Comparison of ENCODE assay signal across 8 mouse cellular contexts in genomic region chr17:45591701-45592605, GRCm38 (mm10). TPM values are rescaled to one million over a fixed set of nuclear protein-coding genes. Genes with fewer than 3 reads are reported as not detected.
DNase-seq lines count a peak whose midpoint lies in the region; ATAC-seq and TF ChIP-seq lines count a peak whose summit lies in the region.

No protein-coding gene starts in this region.

- peaks cover 73% of the 10 kb centered on the region for H3K36me3 ChIP-seq in erythroblast, embryonic 14.5 days (ENCODE audit: control insufficient read depth)
- peaks cover 61% of the 10 kb centered on the region for H3K36me3 ChIP-seq in G1E (replicated peaks)
- H3K36me3 ChIP-seq in forebrain, postnatal 0 days (ENCODE audit: insufficient read depth): peaks cover 13% of the 10 kb centered on the region
- H3K36me3 ChIP-seq in hindbrain, embryonic 11.5 days (ENCODE audit: control insufficient read depth, insufficient read depth, low read length): no peaks in the 10 kb centered on the region
- peaks cover 29% of the 10 kb centered on the region for H3K36me3 ChIP-seq in limb, embryonic 15.5 days

- DNase-seq in G1E (ENCODE audit: low spot score): no peak
- DNase-seq in forebrain, postnatal 0 days: no peak
- no peak for DNase-seq in hindbrain, embryonic 11.5 days (ENCODE audit: low spot score)
- DNase-seq in urinary bladder, adult 18-20 months (ENCODE audit: low spot score in 2 of 2): no peak
- DNase-seq in ovary, postnatal 36 days (ENCODE audit: low spot score): no peak

- no peak for TF ChIP-seq CTCF in G1E (IDR thresholded peaks at IDR 0.05; ENCODE audit: low read depth, low read length)
- no peak for TF ChIP-seq CTCF in forebrain, postnatal 0 days (IDR thresholded peaks at IDR 0.05; ENCODE audit: low read depth)

- H3K4me1 ChIP-seq in erythroblast, embryonic 14.5 days (ENCODE audit: control insufficient read depth): peaks cover 87% of the 10 kb centered on the region
- H3K4me1 ChIP-seq in G1E (ENCODE audit: insufficient read depth, low read depth, low read length): peaks cover 81% of the 10 kb centered on the region
- H3K4me1 ChIP-seq in forebrain, postnatal 0 days (ENCODE audit: insufficient read depth): peaks cover 28% of the 10 kb centered on the region
- H3K4me1 ChIP-seq in hindbrain, embryonic 11.5 days (replicated peaks; ENCODE audit: control insufficient read depth, insufficient read depth, low read length): peaks cover 12% of the 10 kb centered on the region
- H3K4me1 ChIP-seq in limb, embryonic 15.5 days: peaks cover 69% of the 10 kb centered on the region

- WGBS in forebrain, postnatal 0 days: 54% methylated on average over 16 of the region's 16 CpGs
- 52% methylated on average over 15 of the region's 16 CpGs for WGBS in hindbrain, embryonic 11.5 days
- 45% methylated on average over 16 of the region's 16 CpGs for whole genome bisulfite sequencing in limb, embryonic 15.5 days

- H3K9ac ChIP-seq in forebrain, postnatal 0 days: peak overlapping the region; percentile 26
- no peak overlapping the region for H3K9ac ChIP-seq in hindbrain, embryonic 11.5 days (ENCODE audit: low read depth, low read length)
- no peak overlapping the region for H3K9ac ChIP-seq in limb, embryonic 15.5 days

- H3K4me2 ChIP-seq in forebrain, postnatal 0 days (ENCODE audit: low read depth): peak overlapping the region; percentile 89
- H3K4me2 ChIP-seq in hindbrain, embryonic 11.5 days (replicated peaks; ENCODE audit: low read depth, low read length): peak overlapping the region; percentile 8; the same call in 1 of the 2 replicates
- peak overlapping the region; percentile 98 for H3K4me2 ChIP-seq in limb, embryonic 15.5 days

- H3K9me3 ChIP-seq in erythroblast, embryonic 14.5 days (ENCODE audit: control insufficient read depth, low read length): peaks cover 9% of the 10 kb centered on the region
- H3K9me3 ChIP-seq in G1E (replicated peaks): peaks cover 1% of the 10 kb centered on the region; the same call in 1 of the 2 replicates
- H3K9me3 ChIP-seq in forebrain, postnatal 0 days (ENCODE audit: low read length): no peaks in the 10 kb centered on the region
- no peaks in the 10 kb centered on the region for H3K9me3 ChIP-seq in hindbrain, embryonic 11.5 days (ENCODE audit: control insufficient read depth, low read length)
- H3K9me3 ChIP-seq in limb, embryonic 15.5 days: no peaks in the 10 kb centered on the region

- H3K27ac ChIP-seq in forebrain, postnatal 0 days (ENCODE audit: low read depth, low read length): no peak overlapping the region
- no peak overlapping the region for H3K27ac ChIP-seq in hindbrain, embryonic 11.5 days (ENCODE audit: low read depth, low read length)
- peak overlapping the region; percentile 77 for H3K27ac ChIP-seq in limb, embryonic 15.5 days

- no peak for ATAC-seq in erythroblast, adult 5-6 weeks (replicated peaks; ENCODE audit: low FRiP score, poor library complexity, severe bottlenecking)
- no peak for ATAC-seq in G1E (ENCODE audit: extremely low read depth, insufficient number of reproducible peaks, low FRiP score, poor library complexity, severe bottlenecking)
- ATAC-seq in forebrain, postnatal 0 days: no peak
- ATAC-seq in hindbrain, embryonic 11.5 days (ENCODE audit: low FRiP score): no peak
- ATAC-seq in limb, embryonic 15.5 days (ENCODE audit: insufficient number of reproducible peaks, low FRiP score, low TSS enrichment, low read depth): no peak

- H3K4me3 ChIP-seq in erythroblast, embryonic 14.5 days (replicated peaks): peak overlapping the region; percentile 100
- H3K4me3 ChIP-seq in G1E (ENCODE audit: low read depth, low read length): peak overlapping the region; percentile 80; the same call in 1 of the 2 replicates
- H3K4me3 ChIP-seq in forebrain, postnatal 0 days (ENCODE audit: low read depth, low read length): no peak overlapping the region
- no peak overlapping the region for H3K4me3 ChIP-seq in hindbrain, embryonic 11.5 days (ENCODE audit: low read depth, low read length)
- H3K4me3 ChIP-seq in limb, embryonic 15.5 days: peak overlapping the region; percentile 21

- H3K27me3 ChIP-seq in erythroblast, embryonic 14.5 days (ENCODE audit: control insufficient read depth): no peaks in the 10 kb centered on the region; the same call in 1 of the 2 replicates
- H3K27me3 ChIP-seq in G1E (ENCODE audit: insufficient read depth, low read length): no peaks in the 10 kb centered on the region
- H3K27me3 ChIP-seq in forebrain, postnatal 0 days (ENCODE audit: insufficient read depth, low read length): no peaks in the 10 kb centered on the region
- peaks cover 4% of the 10 kb centered on the region; the same call in 1 of the 2 replicates for H3K27me3 ChIP-seq in hindbrain, embryonic 11.5 days (ENCODE audit: control insufficient read depth, insufficient read depth, low read length)
- H3K27me3 ChIP-seq in limb, embryonic 15.5 days: no peaks in the 10 kb centered on the region

RNA-seq across cellular contexts. Expression of gene Slc29a1, which starts 7.5 kb away (rescaled TPM):
- polyA plus RNA-seq in erythroblast, embryonic 14.5 days (2012): 77.5 and 78.0 TPM in 2 replicates
- 15.9 and 34.5 TPM in 2 replicates for total RNA-seq in erythroblast, adult 5-6 weeks (2015; ENCODE audit: low replicate concordance)
- 32.9 and 46.5 TPM in 2 replicates for total RNA-seq in erythroblast, adult 5-6 weeks (2017; ENCODE audit: low replicate concordance)
- total RNA-seq in G1E (2014; fragmentation: Nextera tagmentation) (107 and 116 TPM in 2 replicates), G1E (2017) (93.5 and 118 TPM in 2 replicates)
- polyA plus RNA-seq in G1E (2012): 143 and 207 TPM in 2 replicates
- 68.3 and 84.5 TPM in 2 replicates for total RNA-seq in forebrain, postnatal 0 days (2014; rRNA removed)
- 76.2 and 84.4 TPM in 2 replicates for polyA plus RNA-seq in forebrain, postnatal 0 days (2015; fragmentation: Nextera tagmentation; extraction: Ambion mirVana)
- polyA plus RNA-seq in hindbrain, embryonic 11.5 days (2014; fragmentation: Nextera tagmentation; extraction: Ambion mirVana): 48.0 and 50.8 TPM in 2 replicates
- 120 and 140 TPM in 2 replicates for polyA plus RNA-seq in limb, embryonic 15.5 days (2015; fragmentation: Nextera tagmentation; extraction: Ambion mirVana)

RNA-seq across cellular contexts. Expression of gene Mymx, which starts 9.9 kb away (rescaled TPM):
- 0.44 TPM in 1 of 2 replicates, not detected in the other for polyA plus RNA-seq in erythroblast, embryonic 14.5 days (2012)
- total RNA-seq in erythroblast, adult 5-6 weeks (2015; ENCODE audit: low replicate concordance): not detected in 2 replicates
- not detected in 2 replicates for total RNA-seq in erythroblast, adult 5-6 weeks (2017; ENCODE audit: low replicate concordance)
- total RNA-seq in G1E (2014; fragmentation: Nextera tagmentation): not detected in 2 replicates
- not detected in 2 replicates for total RNA-seq in G1E (2017)
- polyA plus RNA-seq in G1E (2012): not detected in 2 replicates
- not detected in 2 replicates for total RNA-seq in forebrain, postnatal 0 days (2014; rRNA removed)
- polyA plus RNA-seq in forebrain, postnatal 0 days (2015; fragmentation: Nextera tagmentation; extraction: Ambion mirVana): not detected in 2 replicates
- 1.1 and 1.8 TPM in 2 replicates for polyA plus RNA-seq in hindbrain, embryonic 11.5 days (2014; fragmentation: Nextera tagmentation; extraction: Ambion mirVana)
- 22.9 and 39.7 TPM in 2 replicates for polyA plus RNA-seq in limb, embryonic 15.5 days (2015; fragmentation: Nextera tagmentation; extraction: Ambion mirVana)

RNA-seq across cellular contexts. Expression of gene Hsp90ab1, which starts 18.9 kb away (rescaled TPM):
- polyA plus RNA-seq in erythroblast, embryonic 14.5 days (2012): 36.9 and 62.9 TPM in 2 replicates
- 192 and 222 TPM in 2 replicates for total RNA-seq in erythroblast, adult 5-6 weeks (2015; ENCODE audit: low replicate concordance)
- total RNA-seq in erythroblast, adult 5-6 weeks (2017; ENCODE audit: low replicate concordance): 246 and 293 TPM in 2 replicates
- total RNA-seq in G1E (2014; fragmentation: Nextera tagmentation): 1,427 and 1,464 TPM in 2 replicates
- 1,152 and 1,547 TPM in 2 replicates for total RNA-seq in G1E (2017)
- 681 and 1,104 TPM in 2 replicates for polyA plus RNA-seq in G1E (2012)
- total RNA-seq in forebrain, postnatal 0 days (2014; rRNA removed): 1,283 and 1,351 TPM in 2 replicates
- polyA plus RNA-seq in forebrain, postnatal 0 days (2015; fragmentation: Nextera tagmentation; extraction: Ambion mirVana): 1,258 and 1,497 TPM in 2 replicates
- polyA plus RNA-seq in hindbrain, embryonic 11.5 days (2014; fragmentation: Nextera tagmentation; extraction: Ambion mirVana): 1,644 and 1,674 TPM in 2 replicates
- 1,467 and 1,497 TPM in 2 replicates for polyA plus RNA-seq in limb, embryonic 15.5 days (2015; fragmentation: Nextera tagmentation; extraction: Ambion mirVana)

RNA-seq across cellular contexts. Expression of gene Slc35b2, which starts 28.3 kb away (rescaled TPM):
- polyA plus RNA-seq in erythroblast, embryonic 14.5 days (2012): 1.7 TPM in 2 replicates
- total RNA-seq in erythroblast, adult 5-6 weeks (2015; ENCODE audit: low replicate concordance): 16.5 and 25.2 TPM in 2 replicates
- 2.2 and 21.7 TPM in 2 replicates for total RNA-seq in erythroblast, adult 5-6 weeks (2017; ENCODE audit: low replicate concordance)
- total RNA-seq in G1E (2014; fragmentation: Nextera tagmentation) (46.5 and 60.9 TPM in 2 replicates), G1E (2017) (65.9 and 77.1 TPM in 2 replicates)
- 24.6 and 24.9 TPM in 2 replicates for polyA plus RNA-seq in G1E (2012)
- 80.9 and 87.0 TPM in 2 replicates for total RNA-seq in forebrain, postnatal 0 days (2014; rRNA removed)
- 83.8 and 89.6 TPM in 2 replicates for polyA plus RNA-seq in forebrain, postnatal 0 days (2015; fragmentation: Nextera tagmentation; extraction: Ambion mirVana)
- 89.9 and 91.5 TPM in 2 replicates for polyA plus RNA-seq in hindbrain, embryonic 11.5 days (2014; fragmentation: Nextera tagmentation; extraction: Ambion mirVana)
- polyA plus RNA-seq in limb, embryonic 15.5 days (2015; fragmentation: Nextera tagmentation; extraction: Ambion mirVana): 139 and 142 TPM in 2 replicates

RNA-seq across cellular contexts. Expression of gene Nfkbie, which starts 36.5 kb away (rescaled TPM):
- polyA plus RNA-seq in erythroblast, embryonic 14.5 days (2012): 0.02 and 0.06 TPM in 2 replicates
- total RNA-seq in erythroblast, adult 5-6 weeks (2015; ENCODE audit: low replicate concordance): 1.5 and 1.7 TPM in 2 replicates
- 1.1 and 1.5 TPM in 2 replicates for total RNA-seq in erythroblast, adult 5-6 weeks (2017; ENCODE audit: low replicate concordance)
- total RNA-seq in G1E (2014; fragmentation: Nextera tagmentation) (5.1 and 5.9 TPM in 2 replicates), G1E (2017) (11.0 and 11.1 TPM in 2 replicates)
- 8.6 and 9.2 TPM in 2 replicates for polyA plus RNA-seq in G1E (2012)
- 2.8 and 3.1 TPM in 2 replicates for total RNA-seq in forebrain, postnatal 0 days (2014; rRNA removed)
- 2.2 and 2.7 TPM in 2 replicates for polyA plus RNA-seq in forebrain, postnatal 0 days (2015; fragmentation: Nextera tagmentation; extraction: Ambion mirVana)
- polyA plus RNA-seq in hindbrain, embryonic 11.5 days (2014; fragmentation: Nextera tagmentation; extraction: Ambion mirVana): 5.6 and 9.0 TPM in 2 replicates
- 5.9 and 6.1 TPM in 2 replicates for polyA plus RNA-seq in limb, embryonic 15.5 days (2015; fragmentation: Nextera tagmentation; extraction: Ambion mirVana)

Comparison
In these comparisons a context has a peak if more than half of its experiments do, and no peak if none do; other contexts are left out.
1. H3K4me3 ChIP-seq: peak in erythroblast, embryonic 14.5 days (single experiment), G1E (single experiment) and limb, embryonic 15.5 days (single experiment); none in forebrain, postnatal 0 days (single experiment) and hindbrain, embryonic 11.5 days (single experiment).
2. H3K4me2 ChIP-seq: peak in every context shown above with its lines; median percentile 98 in limb, embryonic 15.5 days; 89 in forebrain, postnatal 0 days; 8 in hindbrain, embryonic 11.5 days.
3. RNA of gene Hsp90ab1, which starts 18.9 kb away (polyA plus RNA-seq): 1,644 to 1,674 TPM in hindbrain, embryonic 11.5 days, 1,467 to 1,497 TPM in limb, embryonic 15.5 days, 1,258 to 1,497 TPM in forebrain, postnatal 0 days and 681 to 1,104 TPM in G1E; 36.9 to 62.9 TPM in erythroblast, embryonic 14.5 days; every median in the first group is over 10 times any median in the second.